Mouse (Mus musculus): ENCODE results near the gene Dpf3.
A peak's percentile ranks its signal among the peaks of the same experiment; 100 is the strongest.

The Dpf3 gene

DNA sequence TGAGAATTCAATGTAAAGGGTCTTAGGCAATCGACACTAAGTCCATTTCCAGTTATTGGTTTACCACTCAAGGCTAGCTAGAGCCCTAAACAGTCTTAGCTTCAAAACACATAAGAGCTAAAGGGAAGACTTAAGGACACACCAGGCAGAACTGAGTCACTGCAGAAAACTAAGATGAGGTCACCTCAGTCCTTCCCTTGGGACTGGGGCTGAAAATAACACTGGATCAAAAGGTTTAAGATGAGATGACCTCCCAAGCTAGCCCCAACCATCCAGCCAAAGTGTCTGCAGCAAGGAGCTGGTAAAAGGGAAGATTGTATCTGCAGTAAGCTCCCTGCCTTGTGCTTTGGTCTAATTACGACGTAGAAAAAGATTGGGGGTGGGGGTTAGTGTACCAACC, 216.3 kb downstream of the Dpf3 start:
- DNase-seq: no peak

DNA sequence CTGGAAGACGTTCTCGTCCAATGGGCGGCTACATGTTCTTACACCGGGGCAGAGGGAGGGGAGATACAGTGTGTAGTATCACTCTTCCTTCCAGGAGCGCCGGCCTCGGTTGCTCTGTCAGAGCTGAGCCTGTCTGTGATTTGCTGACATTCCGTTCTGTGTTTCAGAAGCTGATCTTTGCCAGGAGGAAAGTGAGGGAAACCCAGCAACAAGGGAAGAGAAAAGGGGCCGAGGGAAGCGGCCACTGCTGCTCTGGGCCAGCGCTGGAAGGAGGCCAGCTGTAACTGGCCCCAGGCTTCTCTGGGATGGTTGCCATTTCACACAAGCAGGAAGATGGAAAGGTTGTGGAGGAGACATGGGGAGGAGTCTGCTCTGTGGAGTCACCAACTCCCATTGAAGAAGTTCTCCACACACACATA, 219.0 kb downstream of the Dpf3 start:
- peak; percentile 87 for DNase-seq

DNA sequence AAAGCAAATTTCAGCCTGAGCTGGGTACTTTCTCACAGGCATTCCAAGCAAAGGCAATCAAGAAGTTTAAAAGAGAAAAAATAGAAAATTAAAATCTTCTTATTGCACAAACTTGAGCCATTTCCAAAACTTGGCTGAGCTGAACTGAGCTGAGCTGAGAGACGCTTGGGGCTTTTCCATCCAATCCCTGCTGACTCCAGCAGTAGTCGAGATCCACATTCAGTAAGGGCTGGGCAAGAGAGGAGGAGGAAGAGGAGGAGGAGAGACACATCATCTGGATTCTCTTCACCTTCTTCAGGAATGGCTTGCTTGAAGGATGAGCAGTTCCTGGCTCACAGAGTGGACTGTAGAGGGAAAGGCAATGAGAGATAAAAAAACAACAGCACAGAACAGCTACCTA, 227.0 kb downstream of the Dpf3 start:
- no peak for DNase-seq

DNA sequence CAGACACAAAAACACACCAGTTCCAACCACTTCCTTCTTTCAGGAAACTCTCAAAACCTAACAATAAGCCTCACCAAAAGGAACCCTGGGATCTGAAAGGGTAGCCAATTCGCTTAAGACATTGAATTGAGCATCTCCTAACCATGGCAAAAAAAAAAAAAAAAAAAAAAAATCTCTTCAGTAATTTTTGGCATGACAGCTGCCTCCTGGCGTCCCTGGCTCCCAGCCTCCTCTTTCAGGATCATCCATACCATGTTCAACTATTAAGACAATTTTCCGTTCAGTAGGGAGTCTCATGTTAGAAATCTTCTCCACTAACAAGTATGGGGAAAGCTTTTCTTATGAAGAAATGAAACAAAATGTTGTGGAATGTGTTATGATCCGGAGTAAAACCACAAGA, 233.1 kb downstream of the Dpf3 start:
- no peak for DNase-seq

DNA sequence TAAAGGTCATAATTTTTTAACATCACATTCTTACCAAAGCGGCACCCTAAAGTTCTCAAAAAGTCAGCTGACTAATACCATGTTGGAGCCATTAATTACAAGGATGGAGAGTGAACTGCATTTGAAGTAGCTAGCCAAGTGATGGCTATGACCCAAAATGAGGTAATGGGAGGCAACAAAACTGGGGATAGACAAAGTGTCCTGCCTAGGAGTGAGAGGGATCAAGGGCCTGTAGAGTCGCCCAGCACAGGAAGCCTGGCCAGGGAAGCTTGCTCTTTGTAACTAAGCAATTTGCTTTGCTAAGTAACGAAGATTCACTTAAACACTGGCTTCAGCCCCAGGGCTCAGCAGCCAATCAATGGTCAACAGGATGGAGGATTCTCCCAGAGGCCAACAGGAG, 238.4 kb downstream of the Dpf3 start:
- DNase-seq: peak; percentile 61

DNA sequence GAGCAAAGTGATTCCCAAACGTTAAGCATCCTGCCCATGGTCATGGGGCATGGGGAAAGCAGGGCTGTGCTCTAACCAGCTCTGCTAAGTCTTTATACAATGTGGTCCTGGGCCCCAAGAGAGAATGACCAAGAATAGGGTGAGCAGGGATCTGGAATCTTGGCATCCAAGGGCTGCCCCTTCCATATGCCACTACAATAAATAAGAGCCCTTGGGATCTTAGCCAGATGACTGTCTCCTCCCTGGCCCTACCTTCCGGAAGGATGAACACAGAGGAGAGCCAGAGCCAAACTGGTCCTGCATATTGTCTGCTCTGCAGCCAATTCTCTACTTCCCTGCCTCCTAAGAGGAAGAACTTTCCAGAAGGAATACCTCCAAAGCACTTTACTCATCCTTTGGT, 238.9 kb downstream of the Dpf3 start:
- DNase-seq: peak; percentile 91

DNA sequence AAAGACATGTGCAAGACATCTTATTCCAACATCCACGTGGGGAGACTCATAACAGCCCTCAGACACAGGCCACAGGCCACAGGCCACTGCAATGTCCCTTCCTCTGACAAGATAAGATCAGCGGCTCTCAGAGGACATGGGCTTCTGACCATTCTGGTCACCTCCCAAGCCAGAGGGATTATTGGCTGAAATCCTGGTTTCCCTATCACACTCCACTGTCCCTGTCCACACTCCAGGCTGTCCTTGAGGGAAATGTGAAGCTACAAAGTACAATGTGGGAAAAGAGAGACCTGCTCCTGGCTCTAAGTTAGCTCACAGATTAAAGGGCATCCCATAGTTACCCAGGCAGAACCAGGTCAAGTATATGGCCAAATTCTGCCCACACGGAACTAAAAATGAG, 239.8 kb downstream of the Dpf3 start:
- peak; percentile 56 for DNase-seq

DNA sequence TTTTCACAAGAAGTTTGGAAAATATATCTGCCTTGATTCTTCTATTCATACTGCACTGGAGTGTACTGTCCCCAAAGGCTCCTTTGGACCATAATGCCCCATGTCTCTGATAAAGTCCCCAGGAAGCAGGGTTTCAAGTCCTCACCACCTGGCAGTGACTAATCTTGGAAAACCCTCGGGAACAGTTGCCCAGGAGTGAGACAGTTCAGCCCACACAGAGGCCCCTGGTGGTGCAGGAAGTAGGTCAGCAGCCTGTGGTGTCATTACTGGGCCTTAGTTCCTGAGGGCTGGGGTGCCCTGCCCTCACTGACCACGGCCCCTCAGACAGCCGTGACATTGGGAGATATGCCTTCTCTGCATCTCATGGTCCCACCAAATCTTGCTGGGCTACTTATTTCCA, 246.5 kb downstream of the Dpf3 start:
- peak; percentile 69 for DNase-seq

DNA sequence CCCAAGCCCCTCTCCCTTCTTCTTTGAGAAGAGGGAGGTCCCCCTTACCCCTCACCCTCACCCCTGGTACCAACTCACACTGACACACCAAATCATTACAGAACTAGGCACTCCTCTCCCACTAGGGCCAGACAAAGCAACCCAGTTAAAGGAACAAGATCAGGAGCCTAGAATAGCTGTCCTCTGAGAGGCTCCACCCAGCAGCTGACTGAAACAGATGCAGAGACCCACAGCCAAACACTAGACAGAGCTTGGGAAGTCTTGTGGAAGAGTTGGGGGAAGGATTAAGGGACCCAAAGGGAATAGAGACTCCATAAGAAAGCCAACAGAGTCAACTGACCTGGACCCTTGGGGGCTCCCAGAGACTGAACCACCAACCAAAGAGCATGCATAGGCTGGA, 246.9 kb downstream of the Dpf3 start:
- no peak for DNase-seq

DNA sequence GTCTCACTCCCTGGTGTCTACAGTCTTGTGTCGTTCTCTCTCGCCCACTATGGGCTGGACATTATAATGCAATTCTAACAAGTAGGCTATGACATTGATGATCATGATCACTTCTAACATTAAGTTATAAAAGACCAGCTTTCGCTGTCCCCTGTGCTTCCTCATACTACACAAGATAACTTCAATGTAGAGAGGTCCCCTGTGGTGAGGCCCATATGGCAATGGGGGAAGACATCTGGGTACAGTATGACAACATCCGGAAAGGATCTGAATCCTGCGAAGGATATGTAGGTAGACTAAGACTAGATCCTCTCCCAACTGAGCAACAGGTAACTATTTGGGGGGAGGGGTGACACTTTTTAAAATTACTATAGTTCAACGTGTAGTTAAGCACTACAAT, 251.7 kb downstream of the Dpf3 start:
- DNase-seq: no peak

DNA sequence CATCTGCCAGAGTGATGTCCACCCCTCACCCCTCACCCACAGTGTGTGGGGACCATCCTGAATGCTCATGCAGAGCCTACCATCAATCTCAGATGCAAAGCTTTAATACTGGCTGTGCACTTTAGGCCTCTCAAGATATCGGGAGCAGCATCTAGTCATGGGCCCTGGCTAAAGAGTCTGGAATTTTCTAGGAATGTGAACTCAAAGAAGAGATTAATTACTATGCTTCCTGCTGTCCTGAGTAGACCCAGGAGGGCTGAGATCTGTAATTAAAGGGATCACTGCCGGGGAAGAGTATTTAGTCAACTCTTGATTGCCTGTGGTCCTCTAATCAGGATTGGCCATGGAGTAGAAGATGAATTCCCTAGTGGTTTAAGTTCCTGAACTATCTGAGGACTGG, 252.5 kb downstream of the Dpf3 start:
- DNase-seq: no peak

DNA sequence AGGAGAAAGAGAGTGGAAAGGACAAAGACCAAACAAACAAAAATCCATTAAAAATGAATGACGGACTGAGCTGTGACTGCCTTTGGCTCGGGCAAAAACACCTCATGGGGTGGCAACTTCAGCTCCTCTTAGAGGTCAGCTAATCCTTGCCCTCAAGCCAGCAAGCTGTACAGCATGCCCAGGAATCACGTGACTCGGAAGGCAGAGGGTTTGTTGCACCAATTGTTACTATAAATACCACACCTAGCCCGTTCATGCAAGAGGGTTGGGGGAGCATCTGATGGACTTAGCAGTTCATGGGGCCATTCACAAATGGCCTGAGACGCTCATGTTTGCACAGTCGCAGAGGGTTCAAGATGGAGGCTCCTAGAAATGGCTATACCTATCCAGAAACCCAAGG, 253.9 kb downstream of the Dpf3 start:
- DNase-seq: no peak

DNA sequence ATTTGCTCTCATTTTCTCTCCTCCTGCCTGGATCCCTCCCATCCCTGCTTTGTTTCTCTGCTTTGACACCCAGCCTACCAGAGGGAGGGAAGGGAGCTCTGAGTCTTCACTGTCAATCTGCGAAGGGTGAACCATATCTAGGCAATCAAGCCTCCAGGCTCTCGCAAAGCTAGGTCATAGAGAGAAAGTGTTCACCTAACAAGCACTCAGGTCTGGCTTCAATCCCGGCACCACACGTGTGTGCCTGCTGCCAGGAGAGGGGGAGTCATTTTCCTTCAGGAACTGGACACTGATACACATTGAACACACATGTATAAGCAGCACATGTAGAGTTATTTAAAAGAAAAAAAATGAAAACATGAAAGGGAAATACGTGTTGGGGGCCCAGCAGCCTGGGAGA, 254.6 kb downstream of the Dpf3 start:
- DNase-seq: no peak

DNA sequence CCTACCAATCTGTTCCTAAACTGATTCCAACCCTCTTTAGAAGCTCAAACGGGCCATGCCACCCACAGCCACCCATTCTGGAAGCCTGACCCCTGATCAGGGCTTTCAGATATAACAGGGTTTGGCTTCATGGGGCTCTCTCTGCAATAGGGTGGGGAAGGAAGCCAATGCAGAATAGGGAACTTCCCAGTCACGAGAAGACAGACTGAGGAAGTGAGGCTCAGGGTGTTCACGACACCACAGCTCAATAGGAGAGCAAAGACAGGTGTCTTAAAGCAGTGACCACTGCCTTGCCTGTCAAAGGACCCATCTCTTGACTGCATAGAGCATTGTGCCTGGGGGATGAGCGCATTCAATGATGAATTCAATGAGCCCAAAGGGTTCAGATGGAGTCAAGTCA, 256.3 kb downstream of the Dpf3 start:
- no peak for DNase-seq

DNA sequence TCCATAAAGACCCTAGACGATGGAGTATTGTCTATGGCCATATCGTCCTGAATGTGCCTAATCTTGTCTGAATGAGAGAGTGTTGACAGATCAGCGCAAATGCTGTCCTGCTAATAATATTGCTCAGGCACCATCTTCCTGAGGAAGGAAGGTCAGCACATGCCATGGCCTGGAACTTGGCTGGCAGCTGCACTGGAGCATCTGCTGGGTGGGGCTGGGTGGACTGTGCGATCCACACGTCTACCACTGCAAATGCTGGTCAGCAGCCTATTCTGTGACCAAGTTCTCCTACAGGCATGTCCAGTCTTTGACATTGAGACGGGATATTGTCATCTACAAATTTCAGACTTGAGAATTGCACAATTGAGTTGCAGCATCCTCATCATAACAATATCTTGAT, 257.8 kb downstream of the Dpf3 start:
- no peak for DNase-seq

DNA sequence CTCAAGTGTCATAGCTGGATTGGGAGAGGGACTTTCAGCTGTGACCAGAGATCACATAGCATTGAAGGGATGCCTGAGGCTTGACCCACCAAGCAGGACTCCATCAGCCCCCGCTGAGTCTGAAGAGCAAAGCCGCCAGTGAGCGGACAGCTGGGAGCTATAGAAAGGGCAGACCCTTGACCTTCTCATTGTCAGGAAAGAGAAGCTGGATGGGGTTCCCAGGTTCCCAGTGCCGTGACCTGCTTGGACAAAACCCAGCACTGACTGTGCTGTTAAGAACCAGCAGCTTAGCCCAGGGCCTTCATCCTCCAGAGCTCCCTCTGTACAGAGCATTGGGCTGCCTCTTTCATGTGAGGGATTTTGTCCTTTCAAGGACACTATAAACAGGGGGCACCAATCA, 260.5 kb downstream of the Dpf3 start:
- DNase-seq: no peak

DNA sequence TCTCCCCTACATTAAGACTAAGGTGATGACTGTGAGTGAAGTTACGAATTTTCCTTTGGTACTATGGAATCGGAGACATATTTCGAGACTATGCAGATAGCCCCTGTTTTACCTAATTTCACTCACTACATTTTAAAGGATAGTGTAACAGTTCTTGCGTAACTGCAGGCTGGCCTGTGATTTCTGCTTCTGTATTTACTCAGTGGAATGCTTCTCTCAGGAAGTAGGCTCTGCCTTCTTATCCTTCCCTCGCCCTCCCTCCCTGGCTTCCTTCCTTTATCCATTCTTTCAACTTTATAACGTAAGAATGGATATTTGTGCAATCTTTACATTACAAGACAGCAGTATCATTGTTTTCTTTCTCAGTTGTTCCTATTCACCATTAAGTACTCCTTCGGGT, 266.6 kb downstream of the Dpf3 start:
- DNase-seq: no peak

DNA sequence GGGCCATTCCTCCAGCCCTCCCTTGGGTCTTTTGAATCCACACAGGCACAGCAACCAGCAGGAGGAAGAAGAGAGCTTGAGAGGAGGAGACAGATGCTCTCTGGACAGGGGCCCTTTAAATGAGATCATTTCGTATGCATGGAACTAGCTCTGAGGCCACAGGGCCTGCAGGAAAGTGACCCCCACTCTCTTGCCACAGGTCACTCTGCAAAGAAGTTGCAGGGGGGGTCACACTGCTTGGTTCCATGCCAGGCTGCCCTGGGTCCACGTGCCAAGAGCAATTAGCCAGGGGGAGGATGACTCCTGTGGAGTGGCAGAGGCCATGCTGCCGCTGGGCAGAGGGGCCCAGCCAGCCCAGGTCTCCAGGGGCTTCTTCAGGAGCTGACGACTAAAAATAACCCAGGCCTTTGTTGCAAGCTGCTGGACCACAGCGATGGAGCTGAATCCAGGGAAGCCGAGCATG, 273.6 kb downstream of the Dpf3 start:
- DNase-seq: peak; percentile 57

DNA sequence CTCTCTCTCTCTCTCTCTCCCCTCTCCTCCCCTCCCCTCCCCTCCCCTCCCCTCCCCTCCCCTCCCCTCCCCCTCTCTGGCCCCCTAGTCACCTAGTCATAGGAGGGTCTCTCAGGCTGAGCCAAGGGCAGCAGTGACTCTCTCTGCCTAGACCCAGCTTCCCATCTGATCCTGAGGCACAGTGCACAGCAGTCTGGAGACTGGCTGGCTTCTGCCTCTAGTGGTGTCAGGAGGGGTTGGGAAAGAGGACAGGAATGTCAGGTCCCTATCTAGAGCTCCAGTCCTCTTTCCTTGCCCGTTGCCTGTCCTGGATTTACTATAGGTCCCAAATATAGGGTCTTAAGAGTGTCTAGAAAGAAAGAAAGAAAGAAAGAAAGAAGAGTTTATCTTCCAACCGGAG, 275.5 kb downstream of the Dpf3 start:
- DNase-seq: no peak

DNA sequence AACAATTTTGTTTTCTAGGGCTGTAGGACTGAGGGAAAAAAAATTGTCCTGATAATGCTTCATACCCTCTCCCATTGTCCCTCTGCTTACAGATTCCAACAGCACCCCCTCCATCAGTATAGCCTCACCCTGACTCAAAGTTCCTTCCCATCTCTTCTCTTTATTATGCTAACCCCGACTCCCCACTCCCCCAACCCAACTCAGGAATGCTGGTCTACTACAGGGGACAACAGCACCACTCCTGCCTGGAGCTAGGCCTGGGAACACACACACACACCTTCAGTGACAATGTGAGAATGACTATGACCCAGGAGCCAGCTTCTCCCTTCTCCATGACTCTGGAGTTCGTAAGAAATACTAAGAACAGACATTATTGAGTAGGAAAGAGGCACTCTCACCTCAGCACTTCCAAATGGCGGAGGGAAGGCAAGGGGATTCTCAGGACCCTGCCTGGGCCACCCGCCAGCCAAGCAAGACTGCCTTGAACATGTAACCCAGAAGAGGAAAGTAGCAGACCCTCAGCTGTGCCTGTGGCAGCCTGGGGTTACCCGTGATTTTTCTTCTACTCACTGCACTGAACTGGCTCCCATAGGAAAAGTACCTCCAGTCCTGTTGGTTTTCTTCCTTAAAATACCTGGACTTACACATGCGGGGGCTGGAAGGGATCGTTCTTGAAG, 276.2 kb downstream of the Dpf3 start:
- no peak for DNase-seq

DNA sequence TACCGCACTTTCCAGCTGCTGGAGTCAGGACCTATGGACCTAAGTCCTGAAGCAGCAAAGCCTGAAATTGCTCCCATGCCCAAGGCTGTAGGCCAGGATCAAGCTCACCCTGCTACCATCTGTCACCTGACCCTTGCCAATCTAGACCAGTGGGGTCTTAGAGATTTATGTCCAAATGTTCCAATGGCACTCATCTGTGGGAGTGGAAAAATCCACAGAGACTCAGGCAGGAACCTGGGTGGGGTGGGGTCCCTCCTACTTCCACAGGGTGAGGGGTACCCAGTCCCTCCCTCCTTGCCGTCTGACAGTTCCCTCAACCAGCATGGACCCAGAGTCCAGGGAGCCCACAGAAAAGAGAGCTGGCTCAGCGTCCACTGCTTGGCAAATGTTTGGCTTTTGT, 276.8 kb downstream of the Dpf3 start:
- DNase-seq: peak; percentile 82

DNA sequence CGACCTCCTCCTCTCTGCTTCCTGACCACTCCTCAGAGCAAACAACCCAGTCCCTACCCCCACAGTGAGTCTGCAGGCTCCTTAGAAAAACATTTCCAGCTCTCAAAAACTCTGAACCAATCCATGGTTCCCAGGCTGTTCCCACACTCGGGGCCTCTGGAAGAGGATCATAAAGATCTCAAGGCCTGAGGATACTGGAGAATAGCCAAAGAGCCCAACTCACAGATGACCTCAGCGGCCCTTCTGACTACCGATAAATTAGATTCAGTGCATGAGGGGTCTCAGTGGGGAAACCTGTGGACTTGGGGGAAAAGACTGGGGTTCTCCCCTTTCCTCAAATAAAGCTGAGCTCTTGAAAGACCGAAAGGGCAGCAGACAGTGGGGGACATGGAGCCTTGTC, 277.2 kb downstream of the Dpf3 start:
- no peak for DNase-seq

DNA sequence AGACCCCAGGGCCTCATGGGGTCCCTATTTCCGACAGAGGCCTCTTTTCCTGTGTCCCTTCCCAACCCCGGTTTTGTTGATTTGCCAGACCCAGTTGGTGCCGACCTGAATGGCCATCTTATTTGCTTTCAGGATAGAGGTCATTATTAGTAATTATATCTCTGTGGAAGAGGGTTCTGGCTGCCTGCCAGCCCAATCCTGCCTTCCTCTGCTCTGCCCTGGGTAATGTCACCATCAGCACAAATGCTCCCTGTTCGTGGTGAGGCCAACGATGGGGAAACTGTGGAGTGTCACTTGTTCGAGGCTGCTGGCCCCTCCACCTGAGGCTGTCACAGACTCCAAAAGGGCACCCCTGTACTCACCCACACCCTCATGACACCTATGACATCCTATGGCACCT, 278.1 kb downstream of the Dpf3 start:
- DNase-seq: peak; percentile 75

DNA sequence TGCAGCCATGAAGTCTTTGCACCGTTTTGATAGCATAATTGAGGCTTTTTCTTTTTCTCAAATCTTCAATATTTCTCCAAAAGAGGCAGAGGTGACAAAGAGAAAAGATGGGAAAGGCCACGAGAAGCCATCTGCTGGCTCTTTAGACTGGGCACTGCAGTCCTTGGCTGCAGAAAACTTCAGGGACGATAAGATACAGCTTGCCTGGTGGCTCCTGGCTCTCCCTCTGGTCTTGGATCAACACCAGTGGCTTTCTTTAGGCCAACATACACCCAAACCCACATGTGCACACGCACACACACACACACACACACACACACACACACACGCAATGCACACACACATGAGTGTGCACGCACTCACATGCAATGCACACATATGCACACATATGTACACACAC, 278.7 kb downstream of the Dpf3 start:
- DNase-seq: peak; percentile 52

DNA sequence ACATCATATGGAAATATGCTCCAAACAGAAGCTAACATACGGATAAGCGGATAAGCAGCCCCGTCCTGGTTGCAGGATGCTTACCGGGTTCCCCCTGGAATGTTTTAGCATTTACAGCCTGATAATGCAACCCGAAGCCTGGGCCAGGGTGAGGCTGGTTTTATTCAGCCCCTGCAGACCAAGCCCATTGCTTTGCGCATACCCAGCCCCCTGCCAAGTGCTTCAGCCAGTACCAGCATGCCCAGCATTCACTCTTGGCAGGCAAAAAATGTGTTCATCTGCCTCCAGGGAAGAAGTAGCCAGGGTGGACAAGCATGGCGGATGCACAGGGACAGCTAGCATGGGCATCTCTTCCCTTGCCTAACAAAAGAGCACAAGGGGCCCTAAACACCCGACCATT, 279.5 kb downstream of the Dpf3 start:
- peak; percentile 89 for DNase-seq

DNA sequence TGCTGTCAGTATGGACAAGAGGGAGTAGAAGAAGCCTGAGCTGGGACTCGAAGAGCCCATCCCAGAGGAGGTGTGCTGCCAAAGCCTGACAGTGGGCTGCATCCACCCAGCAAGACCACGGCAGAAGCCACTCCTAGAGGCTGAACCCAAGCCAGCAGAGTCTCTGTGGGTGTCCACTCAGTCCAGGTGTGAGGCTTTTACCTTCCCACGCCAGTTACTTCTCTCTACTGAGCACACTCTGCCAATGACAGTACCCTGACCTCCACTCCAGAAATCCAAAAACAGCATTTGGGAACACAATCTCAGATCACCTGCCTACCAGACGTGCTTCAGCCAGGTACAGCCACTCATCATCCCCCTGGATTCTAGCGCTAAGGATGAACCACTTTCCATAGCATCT, 280.0 kb downstream of the Dpf3 start:
- DNase-seq: peak; percentile 74
